Mouse (Mus musculus) limb, embryonic 12.5 days (tissue): ENCODE measurements at regions not wholly inside any gene's neighbourhood (a gene's known extent, or its start where the extent isn't known, plus 50 kb on each side); places are given as distances from the start of the nearest gene placed in this dataset.

Source experiments
- ATAC-seq: fragments of 200-750 bp; cut with Nextera tagmentation; 2 replicates; pipeline ENCODE4 v1.8.0; 2017; ENCODE audit warnings: low read depth, moderate TSS enrichment; ENCODE audit not compliant: insufficient number of reproducible peaks, insufficient read depth, low FRiP score, low TSS enrichment
- H3K27ac ChIP-seq: fragments of 300-500 bp; sonication (generic); 2 replicates; pipeline ENCODE4 v1.5.1; 2016; ENCODE audit warnings: mild to moderate bottlenecking, moderate library complexity
- H3K27me3 ChIP-seq: fragments of 300-500 bp; sonication (generic); 2 replicates; pipeline ENCODE4 v1.6.1; 2016; ENCODE audit warnings: mild to moderate bottlenecking, moderate library complexity
- H3K36me3 ChIP-seq: fragments of 300-500 bp; sonication (generic); 2 replicates; pipeline ENCODE4 v1.6.1; 2016; ENCODE audit warnings: mild to moderate bottlenecking, moderate library complexity
- H3K4me1 ChIP-seq: fragments of 300-500 bp; sonication (generic); replicated peaks from 2 replicates; pipeline ENCODE4 v1.6.1; 2016
- H3K4me2 ChIP-seq: fragments of 300-500 bp; sonication (generic); 2 replicates; pipeline ENCODE4 v1.6.1; 2016; ENCODE audit warnings: mild to moderate bottlenecking, moderate library complexity
- H3K4me3 ChIP-seq: fragments of 300-500 bp; sonication (generic); replicated peaks from 2 replicates; pipeline ENCODE4 v1.5.1; 2016; ENCODE audit warnings: mild to moderate bottlenecking
- H3K9ac ChIP-seq: fragments of 300-500 bp; sonication (generic); replicated peaks from 2 replicates; pipeline ENCODE4 v1.6.1; 2016; ENCODE audit warnings: mild to moderate bottlenecking, moderate library complexity
- H3K9me3 ChIP-seq: fragments of 300-500 bp; sonication (generic); 2 replicates; pipeline ENCODE4 v1.6.1; 2016; ENCODE audit warnings: mild to moderate bottlenecking, moderate library complexity
- WGBS: fragments of 180-500 bp; shearing (Covaris S2); methylation state at CpG from one replicate; pipeline ENCODE4 v1.1.7; 2016; 5-methylcytosine and 5-hydroxymethylcytosine counted together

GRCm38 (mm10) chr19:49396257-49396656 is 1190.4 kb downstream of the Sorcs3 start:
- H3K4me3 ChIP-seq: no peak overlapping the region
- no peaks in the 10 kb centered on the region for H3K9me3 ChIP-seq
- no peak overlapping the region for H3K9ac ChIP-seq
- H3K27me3 ChIP-seq: no peaks in the 10 kb centered on the region
- H3K4me1 ChIP-seq: no peaks in the 10 kb centered on the region
- no peak overlapping the region for H3K4me2 ChIP-seq
- 88% methylated on average over 2 of the region's 2 CpGs for WGBS
- H3K27ac ChIP-seq: no peak overlapping the region
- no peak for ATAC-seq
- H3K36me3 ChIP-seq: no peaks in the 10 kb centered on the region

DNA sequence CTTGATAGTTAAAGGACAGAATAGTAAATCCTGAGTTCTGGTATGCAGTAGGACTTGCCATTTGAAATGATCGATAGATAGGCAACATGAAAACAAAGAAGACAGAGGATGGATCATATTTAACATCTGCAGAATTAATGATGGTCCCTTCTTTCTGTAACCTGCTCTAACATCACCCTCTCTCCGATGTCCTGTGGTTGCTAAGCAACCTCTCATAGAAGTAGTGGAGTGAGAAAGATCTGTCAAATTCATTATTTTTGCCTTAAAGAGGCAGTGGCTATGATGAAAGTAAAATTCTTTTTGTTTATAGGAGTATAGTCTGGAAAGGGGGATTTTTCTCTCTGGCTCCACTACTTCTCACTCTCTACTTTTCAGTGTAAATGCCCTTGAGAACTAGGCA is 1209.5 kb downstream of the Sorcs3 start:
- ATAC-seq: no peak
- 77% methylated on average over 2 of the region's 2 CpGs for WGBS
- H3K27me3 ChIP-seq: no peaks in the 10 kb centered on the region

DNA sequence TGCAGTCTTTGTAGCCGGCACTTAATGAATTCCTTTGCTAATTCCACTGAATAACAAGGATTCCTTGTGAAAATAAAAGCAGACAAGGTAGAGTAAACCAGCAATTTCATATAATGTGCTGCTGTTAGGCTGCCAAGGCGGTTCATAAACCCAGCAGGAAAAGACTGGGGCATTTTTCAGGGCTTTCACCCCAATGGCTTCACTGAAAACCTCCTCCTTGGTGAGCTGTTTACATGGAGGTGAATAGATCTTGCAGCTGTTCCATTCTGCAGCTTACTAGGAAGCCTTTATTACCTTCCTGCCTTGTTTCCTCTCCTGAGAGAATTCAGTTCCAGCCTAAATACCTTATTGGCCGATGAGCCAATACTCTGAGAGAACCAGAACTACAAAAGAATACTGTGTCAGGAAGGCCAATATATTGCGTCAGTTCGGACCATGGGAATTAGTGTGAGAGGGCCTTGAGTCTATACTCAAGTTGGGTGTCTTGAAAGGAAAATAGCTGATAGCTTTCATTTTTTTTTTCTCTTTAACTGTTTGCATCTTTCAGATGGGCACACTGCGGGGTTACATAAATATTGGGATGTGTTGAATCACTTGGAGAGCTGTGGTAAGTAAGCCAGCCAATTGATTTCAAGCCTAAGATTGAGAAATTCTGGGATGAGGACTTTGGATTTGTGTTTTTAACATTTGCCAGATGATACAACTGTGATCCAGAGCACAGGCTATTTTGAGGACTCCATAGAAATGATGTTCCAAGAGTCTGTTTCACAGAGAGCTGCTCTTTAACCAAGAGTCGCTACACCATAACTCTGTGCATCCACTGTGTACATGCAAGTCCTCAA is 1217.5 kb downstream of the Sorcs3 start:
- Histone ChIP-seq H3K4me2 (no peak overlapping the region), H3K9ac (no peak overlapping the region), H3K27me3 (no peaks in the 10 kb centered on the region), H3K36me3 (no peaks in the 10 kb centered on the region), H3K4me1 (peaks cover 5% of the 10 kb centered on the region; the same call in 1 of the 2 replicates), H3K9me3 (0 out of 2 replicates have a peak, but pooled peaks cover 6% of the 10 kb centered on the region), H3K27ac (peak overlapping the region; percentile 69), H3K4me3 (no peak overlapping the region)
- WGBS: 51% methylated on average over 7 of the region's 7 CpGs
- ATAC-seq: peak; percentile 76; the same call in 1 of the 2 replicates

More for the DNA sequence above, 1209.5 kb downstream of the Sorcs3 start:
- Histone ChIP-seq H3K36me3 (no peaks in the 10 kb centered on the region), H3K4me2 (no peak overlapping the region), H3K27ac (no peak overlapping the region), H3K4me3 (no peak overlapping the region), H3K9ac (no peak overlapping the region), H3K4me1 (0 out of 2 replicates have a peak, but pooled peaks cover 2% of the 10 kb centered on the region), H3K9me3 (no peaks in the 10 kb centered on the region)
